Mouse (Mus musculus): ENCODE results near the gene Sh2d1b2. TPM values are rescaled to one million over a fixed set of nuclear protein-coding genes. Genes with fewer than 3 reads are reported as not detected.

The Sh2d1b2 gene
- polyA plus RNA-seq, 1 experiment: not detected

- no peak overlapping the region for H3K4me3 ChIP-seq (ENCODE audit: control insufficient read depth, low read depth, low read length)
- TF ChIP-seq POLR2A (IDR thresholded peaks at IDR 0.05; ENCODE audit: control insufficient read depth, low read depth, low read length) (no peak), CTCF (IDR thresholded peaks at IDR 0.05; ENCODE audit: control insufficient read depth, insufficient read depth, insufficient replicate concordance, low read depth, low read length) (no peak)
- peaks cover 3% of the 10 kb centered on the region for H3K36me3 ChIP-seq (ENCODE audit: control insufficient read depth, insufficient read depth, low read length)
- no peaks in the 10 kb centered on the region for H3K4me1 ChIP-seq (ENCODE audit: control insufficient read depth, insufficient read depth, low read length)
- no peaks in the 10 kb centered on the region for H3K27me3 ChIP-seq (ENCODE audit: control insufficient read depth, insufficient read depth, low read length)
- H3K27ac ChIP-seq (ENCODE audit: control insufficient read depth, insufficient read depth, low read depth, low read length): no peak overlapping the region
These were observed 26.2 kb upstream of the Sh2d1b2 start for GRCm38 (mm10) chr1:170206395-170206794.

GRCm38 (mm10) chr1:170213181-170213879 lies 19.2 kb upstream of the Sh2d1b2 start:
- Histone ChIP-seq H3K4me3 (ENCODE audit: control insufficient read depth, low read depth, low read length) (no peak overlapping the region), H3K36me3 (ENCODE audit: control insufficient read depth, insufficient read depth, low read length) (no peaks in the 10 kb centered on the region), H3K27me3 (ENCODE audit: control insufficient read depth, insufficient read depth, low read length) (no peaks in the 10 kb centered on the region), H3K4me1 (ENCODE audit: control insufficient read depth, insufficient read depth, low read length) (no peaks in the 10 kb centered on the region), H3K27ac (ENCODE audit: control insufficient read depth, insufficient read depth, low read depth, low read length) (no peak overlapping the region)
- TF ChIP-seq CTCF (IDR thresholded peaks at IDR 0.05; ENCODE audit: control insufficient read depth, insufficient read depth, insufficient replicate concordance, low read depth, low read length) (no peak), POLR2A (IDR thresholded peaks at IDR 0.05; ENCODE audit: control insufficient read depth, low read depth, low read length) (no peak)

- Histone ChIP-seq H3K4me1 (ENCODE audit: control insufficient read depth, insufficient read depth, low read length) (no peaks in the 10 kb centered on the region), H3K27me3 (ENCODE audit: control insufficient read depth, insufficient read depth, low read length) (no peaks in the 10 kb centered on the region), H3K27ac (ENCODE audit: control insufficient read depth, insufficient read depth, low read depth, low read length) (no peak overlapping the region), H3K36me3 (ENCODE audit: control insufficient read depth, insufficient read depth, low read length) (no peaks in the 10 kb centered on the region), H3K4me3 (ENCODE audit: control insufficient read depth, low read depth, low read length) (peak overlapping the region; percentile 94)
- TF ChIP-seq CTCF (IDR thresholded peaks at IDR 0.05; ENCODE audit: control insufficient read depth, insufficient read depth, insufficient replicate concordance, low read depth, low read length): no peak
- no peak for TF ChIP-seq POLR2A (IDR thresholded peaks at IDR 0.05; ENCODE audit: control insufficient read depth, low read depth, low read length)
These were observed 18.2 kb upstream of the Sh2d1b2 start for GRCm38 (mm10) chr1:170214383-170214756.

GRCm38 (mm10) chr1:170214757-170215522 lies 17.6 kb upstream of the Sh2d1b2 start, which contains the start of gene Uhmk1:
Gene Uhmk1 (minus strand): TSS chr1:170215397.
- H3K27ac ChIP-seq (ENCODE audit: control insufficient read depth, insufficient read depth, low read depth, low read length): peak within 1 kb of the TSS; percentile 79
- H3K36me3 ChIP-seq (ENCODE audit: control insufficient read depth, insufficient read depth, low read length): no peaks in the 10 kb centered on the region
- peak within 1 kb of the TSS; percentile 94 for H3K4me3 ChIP-seq (ENCODE audit: control insufficient read depth, low read depth, low read length)
- TF ChIP-seq POLR2A (IDR thresholded peaks at IDR 0.05; ENCODE audit: control insufficient read depth, low read depth, low read length) (peak; percentile 75), CTCF (IDR thresholded peaks at IDR 0.05; ENCODE audit: control insufficient read depth, insufficient read depth, insufficient replicate concordance, low read depth, low read length) (no peak)
- H3K4me1 ChIP-seq (ENCODE audit: control insufficient read depth, insufficient read depth, low read length): no peaks in the 10 kb centered on the region
- H3K27me3 ChIP-seq (ENCODE audit: control insufficient read depth, insufficient read depth, low read length): no peaks in the 10 kb centered on the region

- Histone ChIP-seq H3K4me1 (ENCODE audit: control insufficient read depth, insufficient read depth, low read length) (no peaks in the 10 kb centered on the region), H3K4me3 (ENCODE audit: control insufficient read depth, low read depth, low read length) (no peak overlapping the region), H3K36me3 (ENCODE audit: control insufficient read depth, insufficient read depth, low read length) (no peaks in the 10 kb centered on the region), H3K27ac (ENCODE audit: control insufficient read depth, insufficient read depth, low read depth, low read length) (no peak overlapping the region), H3K27me3 (ENCODE audit: control insufficient read depth, insufficient read depth, low read length) (no peaks in the 10 kb centered on the region)
- no peak for TF ChIP-seq CTCF (IDR thresholded peaks at IDR 0.05; ENCODE audit: control insufficient read depth, insufficient read depth, insufficient replicate concordance, low read depth, low read length)
- TF ChIP-seq POLR2A (IDR thresholded peaks at IDR 0.05; ENCODE audit: control insufficient read depth, low read depth, low read length): no peak
These were observed 17.0 kb upstream of the Sh2d1b2 start for GRCm38 (mm10) chr1:170215590-170215989.

- no peaks in the 10 kb centered on the region for H3K36me3 ChIP-seq (ENCODE audit: control insufficient read depth, insufficient read depth, low read length)
- H3K4me3 ChIP-seq (ENCODE audit: control insufficient read depth, low read depth, low read length): no peak overlapping the region
- no peaks in the 10 kb centered on the region for H3K27me3 ChIP-seq (ENCODE audit: control insufficient read depth, insufficient read depth, low read length)
- H3K4me1 ChIP-seq (ENCODE audit: control insufficient read depth, insufficient read depth, low read length): no peaks in the 10 kb centered on the region
- H3K27ac ChIP-seq (ENCODE audit: control insufficient read depth, insufficient read depth, low read depth, low read length): no peak overlapping the region
- no peak for TF ChIP-seq CTCF (IDR thresholded peaks at IDR 0.05; ENCODE audit: control insufficient read depth, insufficient read depth, insufficient replicate concordance, low read depth, low read length)
- TF ChIP-seq POLR2A (IDR thresholded peaks at IDR 0.05; ENCODE audit: control insufficient read depth, low read depth, low read length): no peak
These were observed 14.3 kb upstream of the Sh2d1b2 start for GRCm38 (mm10) chr1:170218091-170218884.

GRCm38 (mm10) chr1:170220351-170220750 lies 12.2 kb upstream of the Sh2d1b2 start:
- no peak overlapping the region for H3K4me3 ChIP-seq (ENCODE audit: control insufficient read depth, low read depth, low read length)
- no peak for TF ChIP-seq CTCF (IDR thresholded peaks at IDR 0.05; ENCODE audit: control insufficient read depth, insufficient read depth, insufficient replicate concordance, low read depth, low read length)
- no peak for TF ChIP-seq POLR2A (IDR thresholded peaks at IDR 0.05; ENCODE audit: control insufficient read depth, low read depth, low read length)
- no peak overlapping the region for H3K27ac ChIP-seq (ENCODE audit: control insufficient read depth, insufficient read depth, low read depth, low read length)
- no peaks in the 10 kb centered on the region for H3K4me1 ChIP-seq (ENCODE audit: control insufficient read depth, insufficient read depth, low read length)
- no peaks in the 10 kb centered on the region for H3K27me3 ChIP-seq (ENCODE audit: control insufficient read depth, insufficient read depth, low read length)
- H3K36me3 ChIP-seq (ENCODE audit: control insufficient read depth, insufficient read depth, low read length): no peaks in the 10 kb centered on the region
